Mouse (Mus musculus) lung, postnatal 0 days (tissue): ENCODE results near the gene Il23r. TPM values are rescaled to one million over a fixed set of nuclear protein-coding genes. Genes with fewer than 3 reads are reported as not detected.
A peak's percentile ranks its signal among the peaks of the same experiment; 100 is the strongest.

Experiments
- ATAC-seq: fragments of 200-750 bp; cut with Nextera tagmentation; 2 replicates; pipeline ENCODE4 v1.8.0; 2017; ENCODE audit warnings: moderate library complexity
- DNase-seq: peaks from one replicate; pipeline ENCODE4 v3.0.0-alpha.2; 2016; ENCODE audit warnings: low spot score
- H3K27ac ChIP-seq: fragments of 300-500 bp; sonication (generic); 2 replicates; pipeline ENCODE4 v1.5.1; 2014; ENCODE audit warnings: antibody characterized with exemption, mild to moderate bottlenecking, low read length, mixed read lengths
- H3K27me3 ChIP-seq: fragments of 300-500 bp; sonication (generic); replicated peaks from 2 replicates; pipeline ENCODE4 v1.6.1; 2014; ENCODE audit warnings: low read length, mixed read lengths; ENCODE audit not compliant: insufficient read depth
- H3K36me3 ChIP-seq: fragments of 300-500 bp; sonication (generic); 2 replicates; pipeline ENCODE4 v1.6.1; 2014; ENCODE audit warnings: low read length, mixed read lengths; ENCODE audit not compliant: insufficient read depth
- H3K4me1 ChIP-seq: fragments of 300-500 bp; sonication (generic); 2 replicates; pipeline ENCODE4 v1.6.1; 2014; ENCODE audit warnings: antibody characterized with exemption, low read depth, low read length, mixed read lengths; ENCODE audit not compliant: insufficient read depth
- H3K4me2 ChIP-seq: fragments of 300-500 bp; sonication (generic); replicated peaks from 2 replicates; pipeline ENCODE4 v1.6.1; 2014; ENCODE audit warnings: low read depth, mild to moderate bottlenecking, low read length, moderate library complexity, mixed read lengths
- H3K4me3 ChIP-seq: fragments of 300-500 bp; sonication (generic); 2 replicates; pipeline ENCODE4 v1.5.1; 2014; ENCODE audit warnings: low read depth, low read length
- H3K9ac ChIP-seq: fragments of 300-500 bp; sonication (generic); replicated peaks from 2 replicates; pipeline ENCODE4 v1.6.1; 2014; ENCODE audit warnings: low read depth, mild to moderate bottlenecking
- H3K9me3 ChIP-seq: fragments of 300-500 bp; sonication (generic); 2 replicates; pipeline ENCODE4 v1.6.1; 2016; ENCODE audit warnings: low read length, mixed read lengths
- CTCF ChIP-seq: IDR thresholded peaks from 2 replicates; pipeline ENCODE4 v1.5.1; 2016; ENCODE audit warnings: antibody characterized with exemption, mild to moderate bottlenecking
- EP300 ChIP-seq: IDR thresholded peaks from 2 replicates; pipeline ENCODE4 v1.6.1; 2016; ENCODE audit warnings: antibody characterized with exemption, mild to moderate bottlenecking, control low read depth
- WGBS: fragments of 180-500 bp; shearing (Covaris S2); extraction: QIAGEN DNeasy Blood & Tissue Kit; methylation state at CpG from one replicate; pipeline ENCODE4 v1.1.7; 2014; 5-methylcytosine and 5-hydroxymethylcytosine counted together
- polyA plus RNA-seq: library from polyadenylated mRNA; unstranded; fragments of >200 nt; fragmentation: Nextera tagmentation; extraction: Ambion mirVana; gene quantifications from 2 replicates; pipeline ENCODE4 v1.2.1, GENCODE M21; 2015

The Il23r gene
- polyA plus RNA-seq, 1 experiment from 2014 or later: not detected

DNA sequence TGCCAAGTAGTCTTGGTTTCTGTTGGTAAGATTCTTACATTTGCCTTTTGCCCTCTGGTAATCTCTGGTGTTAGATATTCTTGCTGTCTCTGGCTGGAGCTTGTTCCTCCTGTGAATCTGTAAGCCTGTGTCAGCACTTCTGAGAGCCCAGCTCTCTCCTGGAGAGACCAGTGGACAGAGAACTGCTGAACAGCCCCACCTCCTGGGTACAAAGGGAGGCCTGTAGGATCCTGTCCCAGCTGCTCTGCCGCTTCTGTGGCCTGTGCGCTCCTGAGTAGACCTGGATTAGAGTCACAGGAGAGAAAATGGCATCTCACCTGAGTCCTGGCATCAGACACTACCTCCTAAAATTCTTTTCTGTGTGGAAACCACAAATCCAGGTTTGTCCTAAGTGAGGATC, 78.3 kb downstream of the Il23r start:
- TF ChIP-seq EP300 (no peak), CTCF (no peak)
- Histone ChIP-seq H3K9me3 (no peaks in the 10 kb centered on the region), H3K4me1 (no peaks in the 10 kb centered on the region), H3K4me2 (no peak overlapping the region), H3K36me3 (no peaks in the 10 kb centered on the region), H3K9ac (no peak overlapping the region), H3K27ac (no peak overlapping the region), H3K27me3 (no peaks in the 10 kb centered on the region), H3K4me3 (no peak overlapping the region)
- 74% methylated on average over 2 of the region's 2 CpGs for WGBS
- DNase-seq (no peak), ATAC-seq (no peak)

GRCm38 (mm10) chr6:67405281-67405682, 86.4 kb downstream of the Il23r start:
- DNase-seq: no peak
- no peak for TF ChIP-seq EP300
- no peak for TF ChIP-seq CTCF
- 82% methylated on average over 3 of the region's 3 CpGs for WGBS

DNA sequence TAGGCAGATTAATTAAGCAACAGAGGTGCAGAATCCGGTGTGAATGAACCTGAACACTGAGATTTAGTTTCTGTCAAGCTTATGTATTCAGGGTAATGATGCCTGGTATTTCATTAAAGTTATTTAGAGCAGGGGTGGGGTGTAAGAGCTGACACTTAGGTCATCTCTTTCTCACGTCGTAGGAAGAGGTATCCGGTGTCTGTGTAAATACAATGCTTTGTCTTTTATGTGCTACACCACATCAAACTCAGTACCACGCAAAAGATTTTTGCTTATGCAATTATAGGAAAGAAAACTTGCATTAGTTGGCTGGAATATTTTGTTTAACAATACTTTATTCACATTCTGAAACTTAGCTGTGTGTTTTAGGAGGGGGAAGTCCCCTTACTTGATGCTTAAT, 92.1 kb downstream of the Il23r start:
- no peaks in the 10 kb centered on the region for H3K27me3 ChIP-seq
- H3K9ac ChIP-seq: no peak overlapping the region
- ATAC-seq (no peak), DNase-seq (no peak)
- no peaks in the 10 kb centered on the region for H3K9me3 ChIP-seq
- H3K4me2 ChIP-seq: no peak overlapping the region
- no peaks in the 10 kb centered on the region for H3K4me1 ChIP-seq
- no peak overlapping the region for H3K4me3 ChIP-seq
- WGBS: 75% methylated on average over 5 of the region's 5 CpGs
- no peak overlapping the region for H3K27ac ChIP-seq
- no peak for TF ChIP-seq EP300
- TF ChIP-seq CTCF: no peak
- H3K36me3 ChIP-seq: no peaks in the 10 kb centered on the region

More at GRCm38 (mm10) chr6:67405281-67405682, 86.4 kb downstream of the Il23r start:
- Histone ChIP-seq H3K27ac (no peak overlapping the region), H3K9ac (no peak overlapping the region), H3K4me1 (no peaks in the 10 kb centered on the region), H3K27me3 (no peaks in the 10 kb centered on the region), H3K4me2 (no peak overlapping the region), H3K36me3 (no peaks in the 10 kb centered on the region), H3K9me3 (no peaks in the 10 kb centered on the region), H3K4me3 (no peak overlapping the region)
- ATAC-seq: no peak

- no peaks in the 10 kb centered on the region for H3K27me3 ChIP-seq
- no peak within 1 kb of the TSS for H3K4me3 ChIP-seq
- H3K9me3 ChIP-seq: no peaks in the 10 kb centered on the region
- H3K4me1 ChIP-seq: no peaks in the 10 kb centered on the region
- 2% methylated on average over 26 of the region's 26 CpGs for WGBS
- no peak within 1 kb of the TSS for H3K9ac ChIP-seq
- ATAC-seq (no peak), DNase-seq (peak; percentile 18)
- peak within 1 kb of the TSS; percentile 34; the same call in 1 of the 2 replicates for H3K4me2 ChIP-seq
- TF ChIP-seq EP300 (no peak), CTCF (no peak)
- no peaks in the 10 kb centered on the region for H3K36me3 ChIP-seq
- no peak within 1 kb of the TSS for H3K27ac ChIP-seq
Measured at GRCm38 (mm10) chr6:67375982-67376391, 115.7 kb downstream of the Il23r start, which contains the start of gene Il12rb2. Il12rb2 (minus strand) TSS chr6:67376188.

Other genes starting within 250 kb of the Il23r start
- gene Il12rb2, start 115.7 kb downstream of the Il23r start, polyA plus RNA-seq: not detected in 2 replicates
- gene Tacstd2, start 43.9 kb upstream of the Il23r start, polyA plus RNA-seq: 89.1 and 101 TPM in 2 replicates